Mouse (Mus musculus): Measurements from ENCODE around the gene Ascc2. TPM values are rescaled to one million over a fixed set of nuclear protein-coding genes. Genes with fewer than 3 reads are reported as not detected.
A peak's percentile ranks its signal among the peaks of the same experiment; 100 is the strongest.

The Ascc2 gene
- polyA plus RNA-seq (2014; fragmentation: Nextera tagmentation; extraction: Ambion mirVana): 36.6 and 37.3 TPM in 2 replicates

- peak; percentile 95 for ATAC-seq (ENCODE audit: insufficient read depth)
- H3K9ac ChIP-seq: peak within 1 kb of the TSS; percentile 64
Measured at GRCm38 (mm10) chr11:4637534-4638234, at the start of gene Ascc2. Gene Ascc2, plus strand, starts transcription at chr11:4637747.

DNA sequence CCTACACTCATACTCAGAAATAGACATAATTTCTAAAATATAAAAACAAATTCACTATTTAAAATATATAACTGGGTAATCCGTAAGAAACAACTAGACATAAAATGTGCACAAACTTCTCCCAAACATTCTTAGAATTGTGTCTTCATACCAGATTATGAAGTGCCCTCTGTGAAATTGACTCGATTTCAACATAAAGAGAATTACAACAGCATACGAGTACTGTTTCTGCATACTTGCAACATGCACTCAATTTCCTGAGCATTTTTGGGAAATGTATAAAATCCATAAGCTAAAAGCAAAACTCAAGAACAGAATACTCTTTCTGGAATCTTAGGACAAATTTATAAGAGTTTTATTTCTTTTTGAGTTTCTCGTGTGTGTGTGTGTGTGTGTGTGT lies 45.7 kb upstream of the Ascc2 start:
- Histone ChIP-seq H3K9ac (no peak overlapping the region), H3K9me3 (ENCODE audit: low read depth, low read length) (no peaks in the 10 kb centered on the region), H3K4me2 (no peak overlapping the region), H3K27me3 (ENCODE audit: insufficient read depth, low read length) (no peaks in the 10 kb centered on the region), H3K27ac (ENCODE audit: low read depth) (no peak overlapping the region), H3K4me3 (ENCODE audit: low read depth, low read length) (no peak overlapping the region), H3K36me3 (ENCODE audit: insufficient read depth) (no peaks in the 10 kb centered on the region), H3K4me1 (ENCODE audit: insufficient read depth) (no peaks in the 10 kb centered on the region)
- no peak for ATAC-seq (ENCODE audit: insufficient read depth)
- DNase-seq: no peak
- TF ChIP-seq CTCF (IDR thresholded peaks at IDR 0.05; ENCODE audit: low read depth): no peak
- 84% methylated on average over 4 of the region's 4 CpGs for WGBS

More at GRCm38 (mm10) chr11:4637534-4638234, at the start of gene Ascc2:
- H3K9me3 ChIP-seq (ENCODE audit: low read depth, low read length): no peaks in the 10 kb centered on the region
- H3K27me3 ChIP-seq (ENCODE audit: insufficient read depth, low read length): no peaks in the 10 kb centered on the region
- H3K27ac ChIP-seq (ENCODE audit: low read depth): peak within 1 kb of the TSS; percentile 69
- TF ChIP-seq CTCF (IDR thresholded peaks at IDR 0.05; ENCODE audit: low read depth): peak; percentile 38
- peaks cover 17% of the 10 kb centered on the region; the same call in 1 of the 2 replicates for H3K36me3 ChIP-seq (ENCODE audit: insufficient read depth)
- H3K4me3 ChIP-seq (ENCODE audit: low read depth, low read length): peak within 1 kb of the TSS; percentile 86
- peak within 1 kb of the TSS; percentile 91 for H3K4me2 ChIP-seq
- peak; percentile 96 for DNase-seq
- under 1% methylated on average over 35 of the region's 35 CpGs for WGBS
- H3K4me1 ChIP-seq (ENCODE audit: insufficient read depth): 0 out of 2 replicates have a peak, but pooled peaks cover 9% of the 10 kb centered on the region

- Histone ChIP-seq H3K36me3 (ENCODE audit: insufficient read depth) (no peaks in the 10 kb centered on the region), H3K9ac (peak overlapping the region; percentile 96), H3K27ac (ENCODE audit: low read depth) (no peak overlapping the region), H3K27me3 (ENCODE audit: insufficient read depth, low read length) (no peaks in the 10 kb centered on the region), H3K9me3 (ENCODE audit: low read depth, low read length) (no peaks in the 10 kb centered on the region), H3K4me3 (ENCODE audit: low read depth, low read length) (peak overlapping the region; percentile 97), H3K4me1 (ENCODE audit: insufficient read depth) (no peaks in the 10 kb centered on the region), H3K4me2 (peak overlapping the region; percentile 74)
- WGBS: 22% methylated on average over 5 of the region's 5 CpGs
- DNase-seq (no peak), ATAC-seq (ENCODE audit: insufficient read depth) (no peak)
- TF ChIP-seq CTCF (IDR thresholded peaks at IDR 0.05; ENCODE audit: low read depth): no peak
Measured at GRCm38 (mm10) chr11:4593491-4593848, 44.1 kb upstream of the Ascc2 start.

- Histone ChIP-seq H3K27ac (ENCODE audit: low read depth) (peak overlapping the region; percentile 89), H3K27me3 (ENCODE audit: insufficient read depth, low read length) (no peaks in the 10 kb centered on the region), H3K4me3 (ENCODE audit: low read depth, low read length) (peak overlapping the region; percentile 97), H3K9ac (peak overlapping the region; percentile 96), H3K36me3 (ENCODE audit: insufficient read depth) (no peaks in the 10 kb centered on the region), H3K4me1 (ENCODE audit: insufficient read depth) (no peaks in the 10 kb centered on the region), H3K9me3 (ENCODE audit: low read depth, low read length) (no peaks in the 10 kb centered on the region), H3K4me2 (peak overlapping the region; percentile 74)
- peak; percentile 91 for ATAC-seq (ENCODE audit: insufficient read depth)
- DNase-seq: peak; percentile 57
- WGBS: under 1% methylated on average over 44 of the region's 45 CpGs
- TF ChIP-seq CTCF (IDR thresholded peaks at IDR 0.05; ENCODE audit: low read depth): peak; percentile 21
Measured at GRCm38 (mm10) chr11:4593849-4594607, 43.5 kb upstream of the Ascc2 start.

GRCm38 (mm10) chr11:4594608-4595500 lies 42.7 kb upstream of the Ascc2 start, which contains the start of gene Mtmr3:
Gene Mtmr3, minus strand, starts transcription at chr11:4594863.
- peak within 1 kb of the TSS; percentile 97 for H3K4me3 ChIP-seq (ENCODE audit: low read depth, low read length)
- no peaks in the 10 kb centered on the region for H3K4me1 ChIP-seq (ENCODE audit: insufficient read depth)
- 3% methylated on average over 52 of the region's 53 CpGs for WGBS
- no peaks in the 10 kb centered on the region for H3K27me3 ChIP-seq (ENCODE audit: insufficient read depth, low read length)
- no peaks in the 10 kb centered on the region for H3K9me3 ChIP-seq (ENCODE audit: low read depth, low read length)
- H3K4me2 ChIP-seq: peak within 1 kb of the TSS; percentile 74
- peak; percentile 94 for ATAC-seq (ENCODE audit: insufficient read depth)
- peak within 1 kb of the TSS; percentile 96 for H3K9ac ChIP-seq
- peak within 1 kb of the TSS; percentile 89 for H3K27ac ChIP-seq (ENCODE audit: low read depth)
- H3K36me3 ChIP-seq (ENCODE audit: insufficient read depth): no peaks in the 10 kb centered on the region
- no peak for TF ChIP-seq CTCF (IDR thresholded peaks at IDR 0.05; ENCODE audit: low read depth)
- DNase-seq: peak; percentile 98

GRCm38 (mm10) chr11:4598411-4598810 lies 39.1 kb upstream of the Ascc2 start:
- no peak overlapping the region for H3K9ac ChIP-seq
- ATAC-seq (ENCODE audit: insufficient read depth): no peak
- no peaks in the 10 kb centered on the region for H3K9me3 ChIP-seq (ENCODE audit: low read depth, low read length)
- DNase-seq: no peak
- H3K4me2 ChIP-seq: no peak overlapping the region
- no peaks in the 10 kb centered on the region for H3K27me3 ChIP-seq (ENCODE audit: insufficient read depth, low read length)
- no peak overlapping the region for H3K4me3 ChIP-seq (ENCODE audit: low read depth, low read length)
- 82% methylated on average over 2 of the region's 2 CpGs for WGBS
- H3K27ac ChIP-seq (ENCODE audit: low read depth): no peak overlapping the region
- no peak for TF ChIP-seq CTCF (IDR thresholded peaks at IDR 0.05; ENCODE audit: low read depth)
- H3K36me3 ChIP-seq (ENCODE audit: insufficient read depth): no peaks in the 10 kb centered on the region
- H3K4me1 ChIP-seq (ENCODE audit: insufficient read depth): no peaks in the 10 kb centered on the region; the same call in 1 of the 2 replicates

Measured in lung, embryonic 14.5 days (tissue).